Comparison of ENCODE assay signal across 18 mouse cellular contexts in genomic region chr17:24929506-24929905, GRCm38 (mm10). TPM values are rescaled to one million over a fixed set of nuclear protein-coding genes. Genes with fewer than 3 reads are reported as not detected.
DNase-seq lines count a peak whose midpoint lies in the region; ATAC-seq and TF ChIP-seq lines count a peak whose summit lies in the region.
"Had no signal": no experiment of that assay in that cellular context is flagged by ENCODE, and none has a peak within 500 bp of the region (broad histone marks: within the 10 kb centered on the region; RNA-seq: fewer than 3 reads in every experiment).

No protein-coding gene starts in this region.

- no peak for TF ChIP-seq CTCF in lung, postnatal 0 days (IDR thresholded peaks at IDR 0.05)
- no peak for TF ChIP-seq CTCF in lung, adult 2 months (IDR thresholded peaks at IDR 0.05; ENCODE audit: insufficient read depth, low read length)

- H3K27me3 ChIP-seq in lung, postnatal 0 days (replicated peaks; ENCODE audit: insufficient read depth, low read length): no peaks in the 10 kb centered on the region
- H3K27me3 ChIP-seq: embryonic facial prominence, embryonic 13.5 days; forebrain, embryonic 15.5 days had no signal

- no peak for DNase-seq in lung, postnatal 0 days (ENCODE audit: low spot score)
- DNase-seq in lung, adult 2 months: no peak
- peak; percentile 68 for DNase-seq in MN1 (ENCODE audit: low spot score)
- DNase-seq in adrenal gland, postnatal 14 days: peak; percentile 69
- no peak for DNase-seq in frontal cortex, postnatal 10 days (ENCODE audit: low spot score in 2 of 2)
- DNase-seq in layer of hippocampus, postnatal 25 days (ENCODE audit: extremely low spot score in 1 of 2, low spot score in 1 of 2): no peak
- no peak for DNase-seq in thymus, adult 18-20 months
- DNase-seq: cerebellum, postnatal 10 days; gastrocnemius, postnatal 25 days; heart, postnatal 10 days; kidney, adult 18-20 months; liver, postnatal 0 days; thymus, postnatal 4 days had no signal

- 0 out of 2 replicates have a peak, but pooled peaks cover 4% of the 10 kb centered on the region for H3K36me3 ChIP-seq in lung, postnatal 0 days (ENCODE audit: insufficient read depth, low read length)

- ATAC-seq in lung, postnatal 0 days: peak; percentile 17; the same call in 1 of the 2 replicates
- ATAC-seq: forebrain, embryonic 15.5 days; liver, postnatal 0 days had no signal

- no peaks in the 10 kb centered on the region for H3K4me1 ChIP-seq in lung, postnatal 0 days (ENCODE audit: insufficient read depth, low read depth, low read length)
- H3K4me1 ChIP-seq in lung, adult 2 months (ENCODE audit: control insufficient read depth, insufficient read depth, low read length): no peaks in the 10 kb centered on the region

- H3K9ac ChIP-seq in lung, postnatal 0 days (replicated peaks; ENCODE audit: low read depth): no peak overlapping the region
- H3K9ac ChIP-seq: embryonic facial prominence, embryonic 13.5 days; forebrain, embryonic 15.5 days; liver, postnatal 0 days had no signal

- TF ChIP-seq POLR2A in lung, adult 2 months (IDR thresholded peaks at IDR 0.05; ENCODE audit: borderline replicate concordance, extremely low read depth, low read depth, low read length): no peak

- no peak overlapping the region for H3K4me2 ChIP-seq in lung, postnatal 0 days (replicated peaks; ENCODE audit: low read depth, low read length)
- H3K4me2 ChIP-seq: embryonic facial prominence, embryonic 13.5 days; forebrain, embryonic 15.5 days had no signal

- no peak overlapping the region for H3K4me3 ChIP-seq in lung, postnatal 0 days (ENCODE audit: low read depth, low read length)
- no peak overlapping the region for H3K4me3 ChIP-seq in lung, adult 2 months (replicated peaks; ENCODE audit: extremely low read depth, low read depth, low read length)
- H3K4me3 ChIP-seq: embryonic facial prominence, embryonic 13.5 days; forebrain, embryonic 15.5 days; left cerebral cortex, adult 2 months; limb, embryonic 10.5 days had no signal

- 71% methylated on average over 1 of the region's 1 CpGs for WGBS in lung, postnatal 0 days
- WGBS in lung, adult 2 months: 69% methylated on average over 1 of the region's 1 CpGs

- no peak for TF ChIP-seq EP300 in lung, postnatal 0 days (IDR thresholded peaks at IDR 0.05)

- no peaks in the 10 kb centered on the region for H3K9me3 ChIP-seq in lung, postnatal 0 days (ENCODE audit: low read length)
- H3K9me3 ChIP-seq: embryonic facial prominence, embryonic 13.5 days; forebrain, embryonic 15.5 days; limb, embryonic 10.5 days had no signal

- H3K27ac ChIP-seq in lung, postnatal 0 days (ENCODE audit: low read length): no peak overlapping the region
- H3K27ac ChIP-seq: embryonic facial prominence, embryonic 13.5 days; forebrain, embryonic 15.5 days; kidney, postnatal 0 days; left cerebral cortex, adult 2 months; limb, embryonic 10.5 days had no signal

RNA-seq across cellular contexts. Expression of gene Mapk8ip3, which starts 7.3 kb away (rescaled TPM):
- 9.7 and 11.1 TPM in 2 replicates for polyA plus RNA-seq in lung, postnatal 0 days (2015; fragmentation: Nextera tagmentation; extraction: Ambion mirVana)
- polyA plus RNA-seq in lung, adult 2 months (2012; rRNA removed): 110 and 119 TPM in 2 replicates
- 84.3 and 111 TPM in 2 replicates for total RNA-seq in adrenal gland, postnatal 14 days (2021)
- 100 to 1,000 TPM; 367 to 401 TPM for total RNA-seq in layer of hippocampus, postnatal 25 days (2021)

RNA-seq across cellular contexts. Expression of gene Jpt2, which starts 31.0 kb away (rescaled TPM):
- 21.9 and 27.1 TPM in 2 replicates for polyA plus RNA-seq in lung, postnatal 0 days (2015; fragmentation: Nextera tagmentation; extraction: Ambion mirVana)
- polyA plus RNA-seq in lung, adult 2 months (2012; rRNA removed): 6.1 and 10.2 TPM in 2 replicates
- total RNA-seq in adrenal gland, postnatal 14 days (2021): 33.9 and 45.2 TPM in 2 replicates
- 1 to 10 TPM; 5.5 to 5.6 TPM for total RNA-seq in layer of hippocampus, postnatal 25 days (2021)

RNA-seq across cellular contexts. Expression of gene Nme3, which starts 33.2 kb away (rescaled TPM):
- polyA plus RNA-seq in lung, postnatal 0 days (2015; fragmentation: Nextera tagmentation; extraction: Ambion mirVana): 44.3 and 44.7 TPM in 2 replicates
- polyA plus RNA-seq in lung, adult 2 months (2012; rRNA removed): 55.8 and 69.4 TPM in 2 replicates
- total RNA-seq in adrenal gland, postnatal 14 days (2021): 46.1 and 47.4 TPM in 2 replicates
- total RNA-seq in layer of hippocampus, postnatal 25 days (2021): 10 to 100 TPM; 54.8 to 61.5 TPM

RNA-seq across cellular contexts. Expression of gene Mrps34, which starts 34.6 kb away (rescaled TPM):
- polyA plus RNA-seq in lung, postnatal 0 days (2015; fragmentation: Nextera tagmentation; extraction: Ambion mirVana): 81.6 and 90.7 TPM in 2 replicates
- 100 and 115 TPM in 2 replicates for polyA plus RNA-seq in lung, adult 2 months (2012; rRNA removed)
- total RNA-seq in adrenal gland, postnatal 14 days (2021): 133 and 145 TPM in 2 replicates
- total RNA-seq in layer of hippocampus, postnatal 25 days (2021): 10 to 100 TPM; 74.3 to 78.9 TPM

RNA-seq across cellular contexts. Expression of gene Eme2, which starts 34.6 kb away (rescaled TPM):
- 17.3 and 17.5 TPM in 2 replicates for polyA plus RNA-seq in lung, postnatal 0 days (2015; fragmentation: Nextera tagmentation; extraction: Ambion mirVana)
- 41.1 and 48.0 TPM in 2 replicates for polyA plus RNA-seq in lung, adult 2 months (2012; rRNA removed)
- total RNA-seq in adrenal gland, postnatal 14 days (2021): 36.7 and 43.1 TPM in 2 replicates
- 10 to 100 TPM; 54.0 to 69.1 TPM for total RNA-seq in layer of hippocampus, postnatal 25 days (2021)

Comparison
In these comparisons a context has a peak if more than half of its experiments do, and no peak if none do; other contexts are left out.
1. DNase-seq: peak in MN1 (single experiment) and adrenal gland, postnatal 14 days (single experiment); none in lung, postnatal 0 days (single experiment), lung, adult 2 months (single experiment), frontal cortex, postnatal 10 days (0 of 2), layer of hippocampus, postnatal 25 days (0 of 2) and thymus, adult 18-20 months (0 of 2).